Mouse (Mus musculus): ENCODE results near the gene Dera.

DNA sequence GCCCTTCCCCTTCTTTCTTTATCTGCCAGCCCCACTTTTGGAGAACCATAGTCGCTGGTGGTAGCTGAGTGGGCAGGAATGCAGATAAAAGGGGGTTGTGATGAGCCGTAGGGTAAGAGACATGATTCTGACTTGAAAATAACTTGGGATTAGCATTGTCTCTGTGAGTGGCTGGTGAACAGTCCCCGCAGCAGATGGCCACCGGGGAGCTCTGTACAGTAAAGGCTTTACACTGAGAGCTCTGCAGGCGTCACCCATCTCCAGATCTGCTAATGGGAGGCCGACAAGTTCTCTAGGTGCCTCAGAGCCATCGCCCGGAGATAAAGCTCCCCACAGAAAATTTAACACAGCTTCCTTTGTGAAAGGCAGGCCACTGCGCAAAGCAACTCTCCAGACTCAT, 62.2 kb downstream of the Dera start:
- no peak for TF ChIP-seq TAL1 (IDR thresholded peaks at IDR 0.05; ENCODE audit: low read length)
- no peak for TF ChIP-seq GATA1 (IDR thresholded peaks at IDR 0.05; ENCODE audit: low read length)

All from erythroblast, embryonic 14.5 days (primary cell).